Mouse (Mus musculus): ENCODE measurements around the gene Dcaf15.

GRCm38 (mm10) chr8:84132225-84132624 is 27.7 kb upstream of the Dcaf15 start:
- TF ChIP-seq EP300 (IDR thresholded peaks at IDR 0.05; ENCODE audit: low read depth) = no peak
- TF ChIP-seq CTCF (IDR thresholded peaks at IDR 0.05; ENCODE audit: low read depth) = no peak
